Mouse (Mus musculus) hindbrain, postnatal 0 days (tissue): Measurements from ENCODE around the gene Trmt11. TPM values are rescaled to one million over a fixed set of nuclear protein-coding genes. Genes with fewer than 3 reads are reported as not detected.

Source experiments
- ATAC-seq: fragments of 200-750 bp; cut with Nextera tagmentation; 2 replicates; pipeline ENCODE4 v1.8.0; 2017; ENCODE audit warnings: mild to moderate bottlenecking, moderate TSS enrichment, moderate library complexity
- DNase-seq: peaks from one replicate; pipeline ENCODE4 v3.0.0-alpha.2; 2015; ENCODE audit warnings: low spot score
- H3K27ac ChIP-seq: fragments of 300-500 bp; sonication (generic); 2 replicates; pipeline ENCODE4 v1.5.1; 2014; ENCODE audit warnings: mild to moderate bottlenecking
- H3K27me3 ChIP-seq: fragments of 300-500 bp; sonication (generic); 2 replicates; pipeline ENCODE4 v1.6.1; 2014; ENCODE audit warnings: low read length, mixed read lengths; ENCODE audit not compliant: insufficient read depth
- H3K36me3 ChIP-seq: fragments of 300-500 bp; sonication (generic); 2 replicates; pipeline ENCODE4 v1.6.1; 2014; ENCODE audit warnings: low read length, mixed read lengths; ENCODE audit not compliant: insufficient read depth
- H3K4me1 ChIP-seq: fragments of 300-500 bp; sonication (generic); 2 replicates; pipeline ENCODE4 v1.6.1; 2014; ENCODE audit warnings: antibody characterized with exemption, low read length, mixed read lengths; ENCODE audit not compliant: insufficient read depth
- H3K4me2 ChIP-seq: fragments of 300-500 bp; sonication (generic); 2 replicates; pipeline ENCODE4 v1.6.1; 2014; ENCODE audit warnings: low read depth, mild to moderate bottlenecking, low read length, moderate library complexity, mixed read lengths
- H3K4me3 ChIP-seq: fragments of 300-500 bp; sonication (generic); 2 replicates; pipeline ENCODE4 v1.5.1; 2014; ENCODE audit warnings: low read length
- H3K9ac ChIP-seq: fragments of 300-500 bp; sonication (generic); replicated peaks from 2 replicates; pipeline ENCODE4 v1.6.1; 2014; ENCODE audit warnings: mild to moderate bottlenecking, low read length, moderate library complexity, mixed read lengths
- H3K9me3 ChIP-seq: fragments of 300-500 bp; sonication (generic); 2 replicates; pipeline ENCODE4 v1.6.1; 2016; ENCODE audit warnings: low read length, mixed read lengths
- CTCF ChIP-seq: IDR thresholded peaks from 2 replicates; pipeline ENCODE4 v1.5.1; 2016; ENCODE audit warnings: antibody characterized with exemption, control low read depth, low read depth
- WGBS: fragments of 180-500 bp; shearing (Covaris S2); extraction: QIAGEN DNeasy Blood & Tissue Kit; methylation state at CpG from one replicate; pipeline ENCODE4 v1.1.7; 2014; 5-methylcytosine and 5-hydroxymethylcytosine counted together
- polyA plus RNA-seq: library from polyadenylated mRNA; unstranded; fragments of >200 nt; fragmentation: Nextera tagmentation; extraction: Ambion mirVana; gene quantifications from 2 replicates; pipeline ENCODE4 v1.2.1, GENCODE M21; 2015
- total RNA-seq: library from RNA; depleted of rRNA; stranded (reverse); fragments of >200 nt; gene quantifications from 2 replicates; pipeline ENCODE4 v1.2.3, GENCODE M21; 2014

Gene Trmt11
- total and polyA plus RNA-seq, 2 experiments from 2014 or later: 4.5 to 16.7 TPM

DNA sequence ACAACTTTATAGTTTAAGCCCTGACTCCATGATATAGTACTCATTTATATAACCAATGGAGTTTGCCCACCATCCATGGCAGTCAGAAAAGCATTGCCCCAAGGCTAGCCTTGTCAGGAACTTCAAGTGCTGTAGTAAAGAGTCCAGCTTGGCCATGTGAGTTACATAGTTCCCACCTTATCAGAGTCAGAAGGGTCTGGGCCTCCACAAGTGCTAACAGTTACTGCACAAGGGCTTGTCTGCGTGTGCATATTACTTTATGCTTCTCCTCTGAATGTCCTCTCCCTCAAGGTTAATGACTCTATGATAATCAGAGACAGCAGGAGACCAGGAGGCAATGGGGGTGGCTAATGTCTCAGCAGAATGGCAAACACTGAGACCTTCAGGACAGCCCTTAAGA is 73.4 kb downstream of the Trmt11 start:
- H3K36me3 ChIP-seq: no peaks in the 10 kb centered on the region
- H3K9ac ChIP-seq: no peak overlapping the region
- no peaks in the 10 kb centered on the region for H3K27me3 ChIP-seq
- H3K27ac ChIP-seq: no peak overlapping the region
- no peak overlapping the region for H3K4me2 ChIP-seq
- no peak for DNase-seq
- no peak for TF ChIP-seq CTCF
- H3K9me3 ChIP-seq: no peaks in the 10 kb centered on the region
- no peak overlapping the region for H3K4me3 ChIP-seq
- H3K4me1 ChIP-seq: no peaks in the 10 kb centered on the region
- no peak for ATAC-seq
- 82% methylated on average over 1 of the region's 1 CpGs for WGBS

DNA sequence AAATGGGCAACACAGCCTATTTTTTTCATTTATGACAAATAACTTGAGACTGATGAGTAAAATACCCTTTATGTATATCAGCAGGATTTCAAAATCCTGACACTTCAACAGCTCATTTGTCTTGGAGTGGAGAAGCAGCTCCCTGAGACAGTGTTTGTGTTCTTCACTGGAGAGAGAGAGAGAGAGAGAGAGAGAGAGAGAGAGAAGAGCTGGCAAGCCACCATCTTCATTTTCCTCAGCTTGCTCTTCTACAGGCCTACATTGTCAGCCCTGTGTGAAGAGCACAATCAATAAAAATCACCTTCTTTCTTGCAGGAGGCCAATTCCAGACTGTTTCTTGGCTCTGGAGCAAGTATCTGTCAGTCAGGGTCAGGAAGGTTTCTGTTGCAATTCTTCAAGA is 78.8 kb downstream of the Trmt11 start:
- H3K27ac ChIP-seq: no peak overlapping the region
- no peaks in the 10 kb centered on the region for H3K27me3 ChIP-seq
- H3K4me2 ChIP-seq: no peak overlapping the region
- ATAC-seq (no peak), DNase-seq (no peak)
- TF ChIP-seq CTCF: no peak
- H3K9me3 ChIP-seq: no peaks in the 10 kb centered on the region
- no peaks in the 10 kb centered on the region for H3K36me3 ChIP-seq
- no peak overlapping the region for H3K4me3 ChIP-seq
- H3K9ac ChIP-seq: no peak overlapping the region
- no peaks in the 10 kb centered on the region for H3K4me1 ChIP-seq

GRCm38 (mm10) chr10:30519143-30519542 is 81.4 kb downstream of the Trmt11 start:
- no peaks in the 10 kb centered on the region for H3K4me1 ChIP-seq
- TF ChIP-seq CTCF: no peak
- no peaks in the 10 kb centered on the region for H3K36me3 ChIP-seq
- DNase-seq (no peak), ATAC-seq (no peak)
- H3K9ac ChIP-seq: no peak overlapping the region
- no peak overlapping the region for H3K4me3 ChIP-seq
- no peak overlapping the region for H3K4me2 ChIP-seq
- 86% methylated on average over 5 of the region's 5 CpGs for WGBS
- H3K27me3 ChIP-seq: no peaks in the 10 kb centered on the region
- no peaks in the 10 kb centered on the region for H3K9me3 ChIP-seq
- no peak overlapping the region for H3K27ac ChIP-seq

GRCm38 (mm10) chr10:30517224-30517623 is 83.3 kb downstream of the Trmt11 start:
- Histone ChIP-seq H3K9ac (no peak overlapping the region), H3K27me3 (no peaks in the 10 kb centered on the region), H3K27ac (no peak overlapping the region), H3K4me3 (no peak overlapping the region), H3K4me1 (no peaks in the 10 kb centered on the region), H3K9me3 (no peaks in the 10 kb centered on the region), H3K36me3 (no peaks in the 10 kb centered on the region), H3K4me2 (no peak overlapping the region)
- DNase-seq (no peak), ATAC-seq (no peak)
- 66% methylated on average over 2 of the region's 2 CpGs for WGBS
- TF ChIP-seq CTCF: no peak

DNA sequence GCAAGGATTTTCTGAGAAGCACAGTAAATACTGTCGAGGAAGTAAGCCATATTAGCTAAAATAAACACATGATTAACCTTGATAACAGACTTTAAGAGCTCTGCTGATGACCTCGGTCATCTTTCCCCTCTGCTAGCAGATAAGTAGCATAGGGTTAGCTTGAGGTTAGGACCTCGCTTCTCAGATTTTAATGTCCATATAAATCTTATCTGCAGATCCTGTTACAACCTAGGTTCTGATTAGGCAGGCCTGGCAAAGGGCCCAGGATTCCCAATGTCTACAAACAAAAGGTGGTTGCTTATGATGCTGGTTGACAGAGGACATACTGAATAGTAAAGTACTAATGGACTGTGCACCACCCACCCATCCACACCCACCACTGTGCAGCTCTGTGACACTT is 83.8 kb downstream of the Trmt11 start:
- ATAC-seq: no peak
- WGBS: 86% methylated on average over 3 of the region's 3 CpGs

GRCm38 (mm10) chr10:30504736-30505135 is 95.8 kb downstream of the Trmt11 start:
- DNase-seq: no peak
- no peak overlapping the region for H3K27ac ChIP-seq
- H3K27me3 ChIP-seq: no peaks in the 10 kb centered on the region
- 86% methylated on average over 2 of the region's 2 CpGs for WGBS
- ATAC-seq: no peak
- no peak overlapping the region for H3K9ac ChIP-seq
- no peak overlapping the region for H3K4me3 ChIP-seq
- no peaks in the 10 kb centered on the region for H3K4me1 ChIP-seq
- H3K4me2 ChIP-seq: no peak overlapping the region
- H3K36me3 ChIP-seq: no peaks in the 10 kb centered on the region
- H3K9me3 ChIP-seq: no peaks in the 10 kb centered on the region
- no peak for TF ChIP-seq CTCF

More for the DNA sequence above, 83.8 kb downstream of the Trmt11 start:
- H3K36me3 ChIP-seq: no peaks in the 10 kb centered on the region
- no peak for TF ChIP-seq CTCF
- no peak overlapping the region for H3K4me2 ChIP-seq
- H3K4me1 ChIP-seq: no peaks in the 10 kb centered on the region
- no peak overlapping the region for H3K9ac ChIP-seq
- DNase-seq: no peak
- H3K4me3 ChIP-seq: no peak overlapping the region
- H3K27ac ChIP-seq: no peak overlapping the region
- no peaks in the 10 kb centered on the region for H3K27me3 ChIP-seq
- no peaks in the 10 kb centered on the region for H3K9me3 ChIP-seq

GRCm38 (mm10) chr10:30503168-30503567 is 97.4 kb downstream of the Trmt11 start:
- ATAC-seq: no peak

More at GRCm38 (mm10) chr10:30503168-30503567, 97.4 kb downstream of the Trmt11 start:
- Histone ChIP-seq H3K27me3 (no peaks in the 10 kb centered on the region), H3K27ac (no peak overlapping the region), H3K36me3 (no peaks in the 10 kb centered on the region), H3K9ac (no peak overlapping the region), H3K4me3 (no peak overlapping the region), H3K9me3 (no peaks in the 10 kb centered on the region), H3K4me2 (no peak overlapping the region), H3K4me1 (no peaks in the 10 kb centered on the region)
- no peak for TF ChIP-seq CTCF
- DNase-seq: no peak
- WGBS: 88% methylated on average over 2 of the region's 2 CpGs
